Mouse (Mus musculus): Measurements from ENCODE around the gene Smyd4.

DNA sequence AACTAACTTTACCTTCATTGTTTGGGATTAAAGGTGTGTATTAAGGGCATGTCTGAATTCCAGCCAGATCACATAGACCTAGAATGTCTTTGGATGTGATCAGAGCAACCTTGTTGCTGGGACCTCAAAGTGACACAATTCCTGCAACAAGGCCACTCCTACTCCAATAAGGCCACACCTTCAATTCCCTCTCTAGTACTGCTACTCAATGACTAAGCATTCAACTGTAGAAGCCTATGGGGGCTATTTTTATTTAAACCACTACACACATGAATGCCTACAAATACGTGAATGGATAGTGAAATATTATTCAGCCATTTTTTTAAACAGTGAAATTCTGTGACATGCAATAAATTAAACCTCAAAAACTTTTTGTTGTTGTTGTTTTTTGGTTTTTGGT is 28.9 kb downstream of the Smyd4 start:
- no peak for TF ChIP-seq CEBPB (IDR thresholded peaks at IDR 0.05; ENCODE audit: low read depth)
- no peak for TF ChIP-seq CTCF (IDR thresholded peaks at IDR 0.05; ENCODE audit: control insufficient read depth, insufficient read depth, insufficient read length)
- no peak for TF ChIP-seq FOSL1 (IDR thresholded peaks at IDR 0.05; ENCODE audit: insufficient read depth, low read length, poor library complexity, severe bottlenecking)
